Mouse (Mus musculus): ENCODE data around the gene Sec63.
A peak's percentile ranks its signal among the peaks of the same experiment; 100 is the strongest.

Sec63 gene

DNA sequence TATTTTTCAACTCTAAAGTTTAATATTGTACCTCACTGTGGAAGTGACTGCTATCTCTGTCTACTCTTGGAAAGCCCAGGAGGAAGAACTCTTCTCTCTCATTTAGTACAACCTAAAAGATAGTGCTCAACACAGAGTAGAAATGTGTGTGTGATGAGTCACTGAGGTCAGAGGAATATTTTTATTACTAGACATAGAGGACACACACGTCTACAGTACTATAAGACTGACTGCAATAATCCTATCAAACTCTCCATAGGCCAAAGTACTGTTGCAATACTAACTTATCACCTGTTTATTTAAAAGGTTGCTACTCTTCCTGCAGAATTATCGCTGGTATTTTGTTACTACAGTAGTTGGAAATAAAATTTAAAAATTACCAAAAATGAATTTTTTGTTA is 68.7 kb downstream of the Sec63 start:
- DNase-seq (ENCODE audit: low read depth, low spot score), result no peak

GRCm38 (mm10) chr10:42830409-42830808 is 69.1 kb downstream of the Sec63 start:
- no peak for DNase-seq (ENCODE audit: low read depth, low spot score)

DNA sequence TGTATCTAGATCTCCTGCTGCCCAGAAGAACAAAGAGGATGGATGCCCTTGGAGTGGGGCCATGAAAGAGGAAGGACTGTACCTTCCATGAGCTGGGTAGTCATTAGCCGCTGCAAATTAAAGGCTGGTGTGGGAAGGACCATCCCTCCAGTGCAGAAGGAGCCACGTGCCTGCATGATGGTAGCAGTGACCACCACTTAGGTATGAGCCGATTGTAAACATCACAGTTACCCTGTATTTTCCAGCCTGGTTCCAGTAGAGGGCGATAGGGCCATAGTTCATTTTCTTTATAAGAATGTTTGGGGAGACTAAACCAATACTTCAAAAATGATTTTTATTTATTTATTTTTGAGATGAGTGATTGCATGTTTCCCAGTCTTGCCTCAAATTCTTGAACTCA is 71.4 kb downstream of the Sec63 start:
- DNase-seq (ENCODE audit: low read depth, low spot score), result peak; percentile 38

GRCm38 (mm10) chr10:42833871-42834727 is 72.8 kb downstream of the Sec63 start:
- no peak for DNase-seq (ENCODE audit: low read depth, low spot score)

DNA sequence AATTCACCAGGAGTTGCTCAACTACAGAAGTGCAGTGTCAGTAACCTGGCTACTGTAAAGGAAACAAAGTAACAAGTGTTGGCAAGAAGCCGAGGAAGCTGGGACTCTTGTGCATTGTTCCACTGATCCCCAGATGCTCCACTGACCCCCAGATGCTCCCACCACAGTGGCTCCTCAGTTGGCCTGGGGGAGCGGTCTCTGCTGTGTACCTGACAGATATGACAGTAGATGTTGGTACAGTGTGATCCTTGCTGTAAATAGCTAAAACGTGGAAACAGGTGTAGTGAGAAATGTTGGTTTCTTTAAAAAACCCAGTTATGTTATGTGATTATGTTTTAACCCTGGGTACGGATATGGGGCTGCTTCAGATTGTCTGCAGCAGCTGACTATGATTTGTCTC is 76.8 kb downstream of the Sec63 start:
- no peak for DNase-seq (ENCODE audit: low read depth, low spot score)

- DNase-seq (ENCODE audit: low read depth, low spot score), result no peak
These were observed 77.4 kb downstream of the Sec63 start for GRCm38 (mm10) chr10:42838736-42839135.

DNA sequence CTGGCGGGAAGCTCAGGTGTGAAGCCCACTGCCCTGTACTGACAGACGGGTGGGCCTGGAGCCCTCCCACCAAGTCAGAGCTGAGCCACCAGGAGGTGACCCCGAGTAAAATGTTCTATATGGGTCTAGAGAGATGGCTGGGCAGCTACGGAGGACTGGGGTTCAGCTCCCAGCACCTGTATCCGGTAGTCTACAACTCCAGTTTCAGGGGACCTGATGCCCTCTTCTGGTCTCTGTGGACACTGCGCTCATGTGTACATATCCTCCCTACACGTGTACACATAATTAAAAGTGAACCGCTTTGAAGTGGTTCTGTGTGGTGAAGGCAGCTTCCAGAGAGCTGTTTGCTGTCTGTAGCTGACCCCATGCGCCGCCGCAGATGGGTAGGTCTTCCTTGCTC is 78.7 kb downstream of the Sec63 start:
- no peak for DNase-seq (ENCODE audit: low read depth, low spot score)

- no peak for DNase-seq (ENCODE audit: low read depth, low spot score)
These were observed 80.4 kb downstream of the Sec63 start for GRCm38 (mm10) chr10:42841531-42842195.

DNA sequence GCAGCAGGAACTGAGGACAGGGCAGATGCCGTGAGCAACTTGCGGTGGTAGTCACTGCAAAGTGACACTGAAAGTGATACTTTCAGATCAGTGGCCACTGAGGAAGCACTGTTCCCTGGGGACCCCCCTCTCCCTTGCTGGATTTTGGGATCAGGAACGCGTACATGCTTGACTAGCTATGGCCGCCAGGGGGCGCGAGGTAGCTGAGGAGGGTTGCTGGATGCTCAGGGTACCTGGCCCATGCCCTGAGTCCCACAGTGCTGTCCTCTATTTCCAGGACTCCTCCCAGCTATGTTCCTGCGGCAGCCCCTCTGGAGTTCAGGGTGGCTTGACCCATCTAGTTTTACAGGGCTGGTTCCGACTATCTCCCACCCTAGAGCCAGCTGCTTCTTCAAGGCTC is 81.1 kb downstream of the Sec63 start:
- DNase-seq (ENCODE audit: low read depth, low spot score), result peak; percentile 48

GRCm38 (mm10) chr10:42843416-42843815 is 82.1 kb downstream of the Sec63 start:
- DNase-seq (ENCODE audit: low read depth, low spot score), result no peak

DNA sequence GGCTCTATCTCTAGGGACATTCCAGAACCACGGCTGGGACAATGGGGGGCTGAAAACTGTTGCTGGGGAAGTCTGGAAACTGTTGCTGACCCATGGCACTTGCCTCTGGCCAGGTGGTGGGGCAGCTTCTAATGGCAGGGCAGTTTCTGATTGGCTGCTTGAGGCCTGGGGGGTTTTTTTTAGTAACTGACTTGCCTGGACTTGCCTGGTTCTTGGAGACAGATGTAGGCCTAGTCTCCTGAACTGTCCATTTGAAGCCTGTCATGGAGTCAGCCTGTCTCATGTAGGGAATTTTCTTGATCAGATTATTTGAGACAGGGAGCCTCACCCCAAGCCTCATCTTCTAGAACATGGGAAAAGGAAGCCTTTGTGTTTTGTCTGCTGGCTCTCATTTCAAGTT is 84.2 kb downstream of the Sec63 start:
- DNase-seq (ENCODE audit: low read depth, low spot score), result no peak

DNA sequence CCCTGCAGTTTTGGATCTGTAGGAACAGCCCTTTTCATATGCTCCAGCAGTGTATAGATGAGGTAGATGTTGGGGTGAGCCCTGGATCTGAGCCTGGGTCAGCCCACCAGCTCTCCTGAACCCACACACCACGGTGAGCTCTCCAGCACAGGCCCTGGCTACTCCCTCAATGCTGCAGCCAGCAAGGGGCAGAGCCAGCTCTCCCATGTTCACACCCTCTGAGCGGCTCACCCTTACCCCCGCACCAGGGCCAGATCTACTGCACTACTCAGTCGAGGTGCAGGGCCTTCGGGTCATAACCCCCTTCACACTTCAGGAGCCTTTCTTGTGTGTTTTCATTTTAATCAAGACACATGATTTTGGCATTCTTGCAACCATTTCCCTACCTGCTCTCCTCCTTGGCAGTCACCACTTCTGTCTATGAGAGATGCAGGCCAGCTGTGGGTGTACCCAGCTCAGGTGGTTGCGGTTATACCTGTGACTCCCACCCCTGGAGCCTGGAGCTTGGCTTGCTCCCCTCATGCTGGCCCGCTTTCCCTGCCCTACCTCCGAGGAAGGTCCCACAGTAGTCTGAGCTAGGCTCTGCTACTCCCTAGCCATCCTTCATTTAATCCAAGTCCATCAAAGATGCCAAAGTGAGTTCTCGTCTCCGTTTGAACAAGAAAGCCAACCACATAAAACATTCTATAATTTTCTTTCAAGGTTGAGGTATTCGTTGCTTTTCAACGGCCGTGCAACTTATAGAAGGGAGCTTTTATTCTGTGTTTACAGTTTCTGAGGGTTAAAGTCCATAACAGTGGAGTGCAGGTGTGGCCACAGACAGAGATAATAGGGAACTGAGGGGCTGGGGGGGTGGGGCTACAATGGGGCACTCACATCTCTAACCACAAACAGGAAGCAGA is 87.1 kb downstream of the Sec63 start:
- DNase-seq (ENCODE audit: low read depth, low spot score), result no peak

DNA sequence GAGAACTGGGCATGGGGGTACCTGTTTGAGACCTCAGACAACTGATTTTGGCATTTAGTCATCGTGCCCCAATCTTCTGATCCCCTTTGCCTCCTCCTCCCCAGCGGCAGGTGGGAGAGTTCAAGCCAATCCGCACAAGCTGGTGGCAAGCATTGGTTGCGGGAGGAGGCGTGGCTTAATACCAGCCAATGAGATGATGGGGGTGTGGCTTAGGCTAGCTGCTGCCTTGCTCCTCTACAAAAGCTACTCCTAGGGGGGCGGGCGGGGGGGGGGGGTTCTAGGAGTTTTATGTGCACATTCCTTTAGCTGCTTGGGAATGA is 87.7 kb downstream of the Sec63 start:
- no peak for DNase-seq (ENCODE audit: low read depth, low spot score)

DNA sequence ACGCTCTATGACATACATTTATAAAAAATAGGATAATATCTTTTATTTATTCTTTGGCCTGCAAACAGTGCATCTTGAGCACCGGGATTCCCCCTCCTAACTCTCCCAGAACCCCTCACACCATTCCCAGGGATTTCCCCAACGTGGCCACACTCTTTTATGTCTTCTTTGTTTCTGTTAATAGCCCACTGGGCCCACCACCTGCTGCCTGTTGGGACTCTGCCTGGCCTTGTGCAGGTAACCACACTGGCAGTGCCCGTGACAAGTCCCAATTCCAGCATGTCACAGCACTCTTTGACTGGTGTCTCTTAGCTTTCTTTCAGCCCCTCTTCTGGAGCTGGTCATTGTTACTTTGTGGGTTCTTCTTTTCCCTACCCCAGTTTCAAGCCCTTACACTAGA is 93.5 kb downstream of the Sec63 start:
- DNase-seq (ENCODE audit: low read depth, low spot score), result no peak

GRCm38 (mm10) chr10:42855250-42855649 is 94.0 kb downstream of the Sec63 start:
- DNase-seq (ENCODE audit: low read depth, low spot score), result no peak

DNA sequence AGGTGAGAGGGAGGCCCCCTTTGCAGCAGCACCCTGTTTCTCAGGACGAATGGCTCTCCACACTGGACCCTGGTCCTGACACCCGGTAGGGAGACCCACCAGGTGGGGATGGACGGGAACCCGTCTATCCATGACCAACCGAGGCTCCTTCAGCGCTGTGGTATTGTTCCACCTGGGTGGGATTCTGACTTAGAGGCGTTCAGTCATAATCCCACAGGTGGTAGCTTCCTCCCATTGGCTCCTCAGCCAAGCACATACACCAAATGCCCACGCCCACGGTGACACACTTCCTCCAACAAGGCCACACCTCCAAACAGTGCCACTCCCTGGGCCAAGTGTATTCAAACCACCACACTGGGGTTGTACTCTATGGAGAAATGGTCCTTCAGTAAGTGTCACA is 95.3 kb downstream of the Sec63 start:
- DNase-seq (ENCODE audit: low read depth, low spot score), result no peak

DNA sequence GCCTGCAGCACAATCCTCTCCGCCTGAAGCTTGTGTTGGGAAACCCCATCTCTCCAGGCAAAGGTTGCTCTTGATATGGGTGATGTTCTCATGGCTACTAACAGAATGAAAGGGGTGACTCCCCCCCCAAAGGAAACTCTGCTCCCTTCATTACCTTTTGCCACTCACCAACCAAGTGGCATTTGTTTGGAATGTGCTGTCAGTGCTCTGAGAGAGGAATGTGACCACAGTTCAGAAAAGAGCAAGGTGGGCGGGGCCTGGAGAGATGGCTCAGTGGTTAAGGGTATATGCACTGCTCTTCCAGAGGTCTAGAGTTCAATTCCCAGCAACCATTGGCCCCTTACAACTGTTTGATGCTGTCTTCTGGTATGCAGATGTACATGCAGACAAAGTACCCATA is 95.7 kb downstream of the Sec63 start:
- DNase-seq (ENCODE audit: low read depth, low spot score), result no peak

GRCm38 (mm10) chr10:42859781-42860158 is 98.5 kb downstream of the Sec63 start:
- DNase-seq (ENCODE audit: low read depth, low spot score), result no peak

DNA sequence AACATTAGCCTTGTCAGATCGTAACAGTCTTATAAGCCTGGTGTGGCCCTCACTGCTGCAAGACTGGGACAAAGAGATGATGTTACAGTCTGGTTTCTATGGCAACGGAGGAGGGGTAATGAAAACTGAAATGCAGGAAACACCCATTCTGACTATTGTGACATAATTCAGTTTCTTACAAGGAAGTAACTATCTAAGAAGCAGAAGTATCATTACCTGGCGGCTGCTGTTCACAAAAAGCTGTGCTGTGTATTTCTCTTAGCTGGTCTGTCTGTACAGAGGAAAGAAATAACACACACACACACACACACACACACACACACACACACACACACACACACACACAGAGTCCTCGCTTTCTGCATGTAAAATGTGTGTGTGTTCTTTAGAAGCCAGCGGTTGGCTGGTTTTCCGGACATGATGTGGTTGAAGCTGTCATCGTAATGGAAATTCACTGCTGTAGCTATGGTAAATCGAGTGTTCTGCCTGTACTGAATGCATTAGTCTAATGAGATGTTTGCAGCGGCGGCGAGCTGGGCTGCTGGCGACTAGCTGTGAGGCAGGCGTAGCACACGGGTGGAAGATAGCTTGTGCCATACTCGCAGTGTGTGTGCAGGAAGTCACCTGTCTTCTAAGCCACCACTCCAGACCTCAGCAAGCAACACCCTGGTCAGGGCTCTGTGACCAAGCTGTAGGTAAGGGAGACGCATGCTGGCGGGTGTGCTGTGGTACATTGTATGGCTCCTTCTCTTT is 99.0 kb downstream of the Sec63 start, which contains the start of gene Scml4:
Scml4 (plus strand) TSS at position 212 of the 753 bp plus-strand sequence.
- peak; percentile 78 for DNase-seq (ENCODE audit: low read depth, low spot score)

DNA sequence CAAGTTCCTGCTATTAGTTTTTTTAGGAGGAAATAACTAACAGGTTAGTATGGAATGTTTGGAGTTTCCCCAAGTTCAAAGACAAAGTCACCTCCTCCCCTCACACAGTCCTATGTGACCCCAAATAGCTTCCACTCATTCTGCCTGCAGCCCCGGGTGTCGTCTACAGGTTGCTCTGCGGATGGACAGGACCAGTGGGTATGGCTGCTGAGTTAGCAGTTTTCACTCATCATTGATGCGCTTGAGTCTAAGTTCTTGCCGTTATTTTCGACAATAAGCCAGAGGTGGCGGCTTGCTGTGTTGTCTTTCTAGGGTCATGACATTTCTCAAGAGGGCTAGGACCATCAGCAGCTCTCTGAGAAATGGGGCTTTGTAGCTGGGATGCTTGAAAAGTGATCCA is 100.2 kb downstream of the Sec63 start:
- DNase-seq (ENCODE audit: low read depth, low spot score), result no peak

GRCm38 (mm10) chr10:42862102-42862740 is 100.9 kb downstream of the Sec63 start:
- DNase-seq (ENCODE audit: low read depth, low spot score), result no peak

Data from brain, adult 2 months (tissue).